Mouse (Mus musculus) hindbrain, embryonic 13.5 days (tissue): ENCODE results near the gene Acvr1b. TPM values are rescaled to one million over a fixed set of nuclear protein-coding genes. Genes with fewer than 3 reads are reported as not detected.

Source experiments
- ATAC-seq: fragments of 200-750 bp; cut with Nextera tagmentation; 2 replicates; pipeline ENCODE4 v1.8.0; 2017; ENCODE audit warnings: moderate TSS enrichment; ENCODE audit not compliant: low FRiP score
- H3K27ac ChIP-seq: fragments of 300-500 bp; sonication (generic); 2 replicates; pipeline ENCODE4 v1.5.1; 2015; ENCODE audit warnings: inconsistent platforms, mild to moderate bottlenecking, moderate library complexity
- H3K27me3 ChIP-seq: fragments of 300-500 bp; sonication (generic); 2 replicates; pipeline ENCODE4 v1.6.1; 2015; ENCODE audit warnings: mild to moderate bottlenecking, inconsistent platforms
- H3K36me3 ChIP-seq: fragments of 300-500 bp; sonication (generic); 2 replicates; pipeline ENCODE4 v1.6.1; 2015; ENCODE audit warnings: mild to moderate bottlenecking, inconsistent platforms
- H3K4me1 ChIP-seq: fragments of 300-500 bp; sonication (generic); replicated peaks from 2 replicates; pipeline ENCODE4 v1.6.1; 2015; ENCODE audit warnings: inconsistent platforms
- H3K4me2 ChIP-seq: fragments of 300-500 bp; sonication (generic); 2 replicates; pipeline ENCODE4 v1.6.1; 2015; ENCODE audit warnings: inconsistent platforms, mild to moderate bottlenecking, moderate library complexity
- H3K4me3 ChIP-seq: fragments of 300-500 bp; sonication (generic); 2 replicates; pipeline ENCODE4 v1.5.1; 2015; ENCODE audit warnings: mild to moderate bottlenecking, inconsistent platforms
- H3K9ac ChIP-seq: fragments of 300-500 bp; sonication (generic); 2 replicates; pipeline ENCODE4 v1.6.1; 2015; ENCODE audit warnings: mild to moderate bottlenecking, inconsistent platforms
- H3K9me3 ChIP-seq: fragments of 300-500 bp; sonication (generic); 2 replicates; pipeline ENCODE4 v1.6.1; 2016; ENCODE audit warnings: inconsistent platforms
- WGBS: fragments of 180-500 bp; shearing (Covaris S2); methylation state at CpG from one replicate; pipeline ENCODE4 v1.1.7; 2015; 5-methylcytosine and 5-hydroxymethylcytosine counted together
- polyA plus RNA-seq: library from polyadenylated mRNA; unstranded; fragments of >200 nt; fragmentation: Nextera tagmentation; extraction: Ambion mirVana; gene quantifications from 2 replicates; pipeline ENCODE4 v1.2.1, GENCODE M21; 2015

The Acvr1b gene
- polyA plus RNA-seq, 1 experiment from 2014 or later = 20.5 TPM

- Histone ChIP-seq H3K36me3 (peaks cover 7% of the 10 kb centered on the region), H3K9ac (peak overlapping the region; percentile 19; the same call in 1 of the 2 replicates), H3K27ac (peak overlapping the region; percentile 63; the same call in 1 of the 2 replicates), H3K27me3 (no peaks in the 10 kb centered on the region), H3K4me3 (no peak overlapping the region), H3K4me2 (peak overlapping the region; percentile 8; the same call in 1 of the 2 replicates), H3K9me3 (no peaks in the 10 kb centered on the region), H3K4me1 (peaks cover 76% of the 10 kb centered on the region)
- no peak for ATAC-seq
- WGBS = 18% methylated on average over 5 of the region's 5 CpGs
Measured at GRCm38 (mm10) chr15:101181106-101181466, 7.2 kb downstream of the Acvr1b start.

- Histone ChIP-seq H3K4me2 (peak overlapping the region; percentile 8; the same call in 1 of the 2 replicates), H3K9ac (peak overlapping the region; percentile 19; the same call in 1 of the 2 replicates), H3K4me3 (no peak overlapping the region), H3K27ac (peak overlapping the region; percentile 63; the same call in 1 of the 2 replicates), H3K36me3 (peaks cover 9% of the 10 kb centered on the region), H3K27me3 (no peaks in the 10 kb centered on the region), H3K4me1 (peaks cover 72% of the 10 kb centered on the region), H3K9me3 (no peaks in the 10 kb centered on the region)
- 12% methylated on average over 4 of the region's 4 CpGs for WGBS
- no peak for ATAC-seq
Measured at GRCm38 (mm10) chr15:101181500-101181899, 7.6 kb downstream of the Acvr1b start.

GRCm38 (mm10) chr15:101182676-101183075, 8.8 kb downstream of the Acvr1b start:
- H3K9ac ChIP-seq = no peak overlapping the region
- no peak for ATAC-seq
- H3K9me3 ChIP-seq = no peaks in the 10 kb centered on the region
- H3K36me3 ChIP-seq = peaks cover 9% of the 10 kb centered on the region
- H3K27ac ChIP-seq = peak overlapping the region; percentile 44; the same call in 1 of the 2 replicates
- no peaks in the 10 kb centered on the region for H3K27me3 ChIP-seq
- no peak overlapping the region for H3K4me3 ChIP-seq
- no peak overlapping the region for H3K4me2 ChIP-seq
- peaks cover 61% of the 10 kb centered on the region for H3K4me1 ChIP-seq
- 41% methylated on average over 5 of the region's 5 CpGs for WGBS

DNA sequence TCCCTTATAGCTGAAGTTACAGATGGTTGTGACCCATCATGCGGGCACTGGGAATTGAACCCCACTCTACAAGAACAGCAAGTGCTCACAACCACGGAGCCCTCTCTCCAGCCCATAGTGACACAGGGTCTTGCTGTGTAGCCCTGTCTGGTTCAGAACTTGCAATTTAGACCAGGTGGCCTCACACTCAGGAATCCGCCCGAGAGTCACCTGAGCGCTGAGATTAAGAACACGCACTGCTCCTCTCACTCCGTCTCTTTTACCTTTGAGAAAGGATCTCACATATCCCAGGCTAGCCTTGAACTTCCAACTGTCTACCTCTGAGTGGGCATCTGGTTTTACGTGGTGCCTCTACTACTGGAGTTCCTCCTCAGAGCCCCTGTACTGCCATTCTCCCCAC, 10.4 kb downstream of the Acvr1b start:
- Histone ChIP-seq H3K36me3 (peaks cover 9% of the 10 kb centered on the region), H3K9ac (no peak overlapping the region), H3K4me2 (no peak overlapping the region), H3K9me3 (no peaks in the 10 kb centered on the region), H3K27ac (no peak overlapping the region), H3K4me1 (peaks cover 57% of the 10 kb centered on the region), H3K4me3 (no peak overlapping the region), H3K27me3 (no peaks in the 10 kb centered on the region)
- ATAC-seq = no peak
- 95% methylated on average over 8 of the region's 8 CpGs for WGBS

- WGBS = 94% methylated on average over 3 of the region's 3 CpGs
- Histone ChIP-seq H3K4me1 (peaks cover 57% of the 10 kb centered on the region), H3K27me3 (no peaks in the 10 kb centered on the region), H3K36me3 (peaks cover 9% of the 10 kb centered on the region), H3K4me3 (no peak overlapping the region), H3K4me2 (no peak overlapping the region), H3K9me3 (no peaks in the 10 kb centered on the region), H3K27ac (no peak overlapping the region), H3K9ac (no peak overlapping the region)
- no peak for ATAC-seq
Measured at GRCm38 (mm10) chr15:101185549-101185948, 11.7 kb downstream of the Acvr1b start.

DNA sequence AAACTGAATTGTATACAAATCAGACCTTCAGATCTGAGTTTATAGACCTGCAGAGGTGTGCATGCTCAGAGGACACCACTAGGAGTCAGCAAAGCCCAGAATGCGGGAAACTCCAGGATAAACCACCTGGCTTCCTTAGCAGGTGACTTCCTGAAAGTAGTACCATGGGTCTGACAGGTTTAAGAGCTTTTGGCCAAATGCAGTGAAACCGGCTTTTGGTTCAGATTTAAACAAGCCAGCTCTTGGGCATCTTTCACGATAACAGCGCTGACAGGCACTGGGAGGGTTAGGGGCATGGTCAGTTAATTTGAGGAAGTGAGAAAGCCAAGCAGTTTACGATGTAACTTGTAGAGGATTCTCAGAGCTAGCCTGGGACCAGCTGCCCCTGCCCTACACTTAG, 14.0 kb downstream of the Acvr1b start:
- Histone ChIP-seq H3K9me3 (no peaks in the 10 kb centered on the region), H3K27ac (no peak overlapping the region), H3K36me3 (peaks cover 9% of the 10 kb centered on the region), H3K4me1 (peaks cover 59% of the 10 kb centered on the region), H3K4me3 (no peak overlapping the region), H3K4me2 (no peak overlapping the region), H3K9ac (no peak overlapping the region), H3K27me3 (no peaks in the 10 kb centered on the region)
- no peak for ATAC-seq
- WGBS = 92% methylated on average over 5 of the region's 5 CpGs

GRCm38 (mm10) chr15:101189981-101190761, 16.3 kb downstream of the Acvr1b start:
- H3K4me1 ChIP-seq = peaks cover 61% of the 10 kb centered on the region
- WGBS = 79% methylated on average over 10 of the region's 10 CpGs
- ATAC-seq = no peak
- no peaks in the 10 kb centered on the region for H3K9me3 ChIP-seq
- peaks cover 24% of the 10 kb centered on the region for H3K36me3 ChIP-seq
- no peak overlapping the region for H3K4me2 ChIP-seq
- no peak overlapping the region for H3K4me3 ChIP-seq
- no peaks in the 10 kb centered on the region for H3K27me3 ChIP-seq
- H3K27ac ChIP-seq = no peak overlapping the region
- H3K9ac ChIP-seq = no peak overlapping the region

GRCm38 (mm10) chr15:101190762-101191150, 16.9 kb downstream of the Acvr1b start:
- H3K27me3 ChIP-seq = no peaks in the 10 kb centered on the region
- ATAC-seq = no peak
- WGBS = 78% methylated on average over 5 of the region's 5 CpGs
- H3K4me3 ChIP-seq = no peak overlapping the region
- H3K4me1 ChIP-seq = peaks cover 61% of the 10 kb centered on the region
- H3K4me2 ChIP-seq = no peak overlapping the region
- H3K27ac ChIP-seq = no peak overlapping the region
- H3K9ac ChIP-seq = no peak overlapping the region
- H3K36me3 ChIP-seq = peaks cover 26% of the 10 kb centered on the region
- no peaks in the 10 kb centered on the region for H3K9me3 ChIP-seq

- Histone ChIP-seq H3K4me2 (no peak overlapping the region), H3K4me1 (peaks cover 61% of the 10 kb centered on the region), H3K9ac (no peak overlapping the region), H3K9me3 (no peaks in the 10 kb centered on the region), H3K36me3 (peaks cover 30% of the 10 kb centered on the region), H3K27me3 (no peaks in the 10 kb centered on the region), H3K27ac (peak overlapping the region; percentile 30), H3K4me3 (no peak overlapping the region)
- WGBS = 14% methylated on average over 13 of the region's 13 CpGs
- peak; percentile 50; the same call in 1 of the 2 replicates for ATAC-seq
Measured at GRCm38 (mm10) chr15:101191459-101192259, 17.8 kb downstream of the Acvr1b start.

DNA sequence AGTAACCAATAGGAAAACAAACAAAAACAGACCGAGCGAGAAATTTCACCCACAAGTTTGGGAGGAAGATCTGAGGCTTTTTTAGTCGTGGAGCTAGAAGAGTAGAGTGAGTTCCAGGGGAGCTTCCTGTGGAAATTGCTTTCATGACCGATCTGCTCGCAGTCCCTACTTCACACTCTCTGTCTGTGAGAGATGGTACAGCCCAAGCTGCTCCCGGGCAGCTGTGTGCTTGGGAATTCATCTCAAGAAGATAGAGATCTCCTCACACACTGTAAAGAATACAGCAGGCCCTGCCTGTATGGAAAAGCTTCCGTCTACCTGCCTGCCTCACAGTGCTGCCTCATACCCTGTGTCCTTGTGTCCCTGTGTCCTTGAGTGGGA, 18.4 kb downstream of the Acvr1b start:
- H3K9ac ChIP-seq = no peak overlapping the region
- no peak for ATAC-seq
- H3K4me2 ChIP-seq = no peak overlapping the region
- H3K36me3 ChIP-seq = peaks cover 35% of the 10 kb centered on the region
- no peaks in the 10 kb centered on the region for H3K9me3 ChIP-seq
- WGBS = 49% methylated on average over 7 of the region's 7 CpGs
- no peak overlapping the region for H3K4me3 ChIP-seq
- peaks cover 61% of the 10 kb centered on the region for H3K4me1 ChIP-seq
- H3K27ac ChIP-seq = peak overlapping the region; percentile 10; the same call in 1 of the 2 replicates
- no peaks in the 10 kb centered on the region for H3K27me3 ChIP-seq

DNA sequence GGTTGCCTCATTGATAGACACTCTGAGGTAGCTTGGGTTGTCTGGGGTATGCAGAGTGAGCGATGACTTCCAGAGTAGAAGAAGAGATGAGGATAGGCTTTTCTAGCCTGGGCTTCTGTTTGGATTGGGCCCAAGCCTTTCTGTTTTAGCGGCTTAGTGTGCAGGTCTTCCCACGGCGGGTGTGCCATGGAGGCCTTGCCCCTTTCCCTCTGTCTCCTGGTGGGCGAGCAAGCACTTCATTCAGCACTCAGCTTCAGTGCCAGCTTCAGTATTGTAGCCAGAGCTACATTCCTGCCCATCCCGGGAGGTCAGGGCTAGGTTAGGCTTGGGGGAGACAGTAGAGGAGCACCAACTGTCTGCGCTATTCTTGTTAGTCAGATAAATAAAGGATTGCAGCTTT, 18.8 kb downstream of the Acvr1b start:
- no peak overlapping the region for H3K9ac ChIP-seq
- 85% methylated on average over 7 of the region's 7 CpGs for WGBS
- no peaks in the 10 kb centered on the region for H3K27me3 ChIP-seq

DNA sequence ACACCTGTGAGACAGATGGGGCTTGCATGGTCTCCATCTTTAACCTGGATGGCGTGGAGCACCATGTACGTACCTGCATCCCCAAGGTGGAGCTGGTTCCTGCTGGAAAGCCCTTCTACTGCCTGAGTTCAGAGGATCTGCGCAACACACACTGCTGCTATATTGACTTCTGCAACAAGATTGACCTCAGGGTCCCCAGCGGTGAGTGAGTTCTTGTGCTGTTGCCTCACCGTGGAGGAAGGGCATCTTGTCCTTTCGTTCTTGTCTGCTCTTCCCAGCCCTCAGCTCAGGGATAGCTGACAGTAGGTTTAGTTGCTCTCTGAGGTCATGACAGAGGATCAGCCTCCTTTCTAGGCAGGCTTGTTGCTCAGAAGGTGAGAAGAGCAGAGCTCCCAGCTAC, 20.1 kb downstream of the Acvr1b start:
- WGBS = 97% methylated on average over 6 of the region's 6 CpGs
- Histone ChIP-seq H3K4me1 (peaks cover 54% of the 10 kb centered on the region), H3K36me3 (peaks cover 51% of the 10 kb centered on the region), H3K9me3 (no peaks in the 10 kb centered on the region), H3K9ac (no peak overlapping the region), H3K4me3 (no peak overlapping the region), H3K27ac (no peak overlapping the region), H3K4me2 (no peak overlapping the region), H3K27me3 (no peaks in the 10 kb centered on the region)
- no peak for ATAC-seq

More for the DNA sequence above, 18.8 kb downstream of the Acvr1b start:
- H3K9me3 ChIP-seq = no peaks in the 10 kb centered on the region
- H3K36me3 ChIP-seq = peaks cover 39% of the 10 kb centered on the region
- no peak overlapping the region for H3K4me3 ChIP-seq
- no peak overlapping the region for H3K4me2 ChIP-seq
- peak overlapping the region; percentile 10; the same call in 1 of the 2 replicates for H3K27ac ChIP-seq
- H3K4me1 ChIP-seq = peaks cover 64% of the 10 kb centered on the region
- ATAC-seq = no peak
